ENCODE assay signal across 8 mouse cellular contexts in genomic region chr13:64153083-64153682, GRCm38 (mm10). TPM values are rescaled to one million over a fixed set of nuclear protein-coding genes. Genes with fewer than 3 reads are reported as not detected.
DNase-seq lines count a peak whose midpoint lies in the region; ATAC-seq lines count a peak whose summit lies in the region.

Gene Zfp367 (minus strand): TSS chr13:64153202.

- ATAC-seq in hindbrain, embryonic 11.5 days (ENCODE audit: low FRiP score), result peak; percentile 96

- no peaks in the 10 kb centered on the region for H3K36me3 ChIP-seq in hindbrain, embryonic 11.5 days (ENCODE audit: control insufficient read depth, insufficient read depth, low read length)

- no peaks in the 10 kb centered on the region for H3K27me3 ChIP-seq in hindbrain, embryonic 11.5 days (ENCODE audit: control insufficient read depth, insufficient read depth, low read length)

- under 1% methylated on average over 54 of the region's 56 CpGs for WGBS in hindbrain, embryonic 11.5 days

- no peaks in the 10 kb centered on the region for H3K4me1 ChIP-seq in hindbrain, embryonic 11.5 days (replicated peaks; ENCODE audit: control insufficient read depth, insufficient read depth, low read length)

- H3K4me2 ChIP-seq in hindbrain, embryonic 11.5 days (replicated peaks; ENCODE audit: low read depth, low read length), result peak within 1 kb of the TSS; percentile 95

- H3K9me3 ChIP-seq in hindbrain, embryonic 11.5 days (ENCODE audit: control insufficient read depth, low read length), result no peaks in the 10 kb centered on the region

- DNase-seq in Muller cell, postnatal 12 days (ENCODE audit: inconsistent ontology term), result peak; percentile 100
- peak; percentile 95 for DNase-seq in cerebellum, adult 9-11 months
- DNase-seq in frontal cortex, adult 2 months (ENCODE audit: extremely low spot score in 1 of 2, low spot score in 1 of 2), result peak; percentile 95 to 96
- DNase-seq in hindbrain, embryonic 11.5 days (ENCODE audit: low spot score), result peak; percentile 95
- DNase-seq in layer of hippocampus, postnatal 10 days (ENCODE audit: low spot score in 2 of 2), result peak; percentile 95 to 97
- peak; percentile 99 for DNase-seq in lung, postnatal 10 days
- DNase-seq in ovary, postnatal 36 days (ENCODE audit: low spot score), result peak; percentile 96
- peak; percentile 99 for DNase-seq in thymus, postnatal 25 days

- peak within 1 kb of the TSS; percentile 74 for H3K27ac ChIP-seq in hindbrain, embryonic 11.5 days (ENCODE audit: low read depth, low read length)

- peak within 1 kb of the TSS; percentile 93 for H3K4me3 ChIP-seq in hindbrain, embryonic 11.5 days (ENCODE audit: low read depth, low read length)

- peak within 1 kb of the TSS; percentile 72 for H3K9ac ChIP-seq in hindbrain, embryonic 11.5 days (ENCODE audit: low read depth, low read length)

RNA-seq across cellular contexts. Expression of gene Zfp367, which starts in this region (rescaled TPM):
- 21.1 and 21.3 TPM in 2 replicates for polyA plus RNA-seq in frontal cortex, adult 2 months (2012; rRNA removed)
- 20.3 and 21.8 TPM in 2 replicates for polyA plus RNA-seq in hindbrain, embryonic 11.5 days (2014; fragmentation: Nextera tagmentation; extraction: Ambion mirVana)
- 1 to 10 TPM; 7.7 to 9.5 TPM for total RNA-seq in layer of hippocampus, postnatal 10 days (2021)

Comparison
In these comparisons a context has a peak if more than half of its experiments do, and no peak if none do; other contexts are left out.
1. Peak in every context shown above with its lines: DNase-seq, ATAC-seq, H3K4me3 ChIP-seq and H3K27ac ChIP-seq.